Mouse (Mus musculus) neutrophil, adult 5-6 weeks (primary cell): ENCODE results near the gene E130116L18Rik. TPM values are rescaled to one million over a fixed set of nuclear protein-coding genes. Genes with fewer than 3 reads are reported as not detected.
A peak's percentile ranks its signal among the peaks of the same experiment; 100 is the strongest.
"Not testable (repeated sequence)": the region's sequence is repeated elsewhere in the genome, so short reads cannot be mapped to it uniquely, and the experiment has no call there.

Experiments
- ATAC-seq: fragments of 151-379, 151-347 bp; 2 replicates; pipeline ENCODE4 v1.8.0; 2017; ENCODE audit warnings: mild to moderate bottlenecking, moderate TSS enrichment; ENCODE audit not compliant: insufficient number of reproducible peaks, poor library complexity, low FRiP score, severe bottlenecking; ENCODE audit errors: extremely low read depth
- total RNA-seq: library from RNA; stranded (forward); fragments of 200-1000 nt; gene quantifications from 2 replicates; pipeline ENCODE4 v1.2.3, GENCODE M21; 2017

E130116L18Rik gene
- total RNA-seq, 1 experiment from 2014 or later: not detected

DNA sequence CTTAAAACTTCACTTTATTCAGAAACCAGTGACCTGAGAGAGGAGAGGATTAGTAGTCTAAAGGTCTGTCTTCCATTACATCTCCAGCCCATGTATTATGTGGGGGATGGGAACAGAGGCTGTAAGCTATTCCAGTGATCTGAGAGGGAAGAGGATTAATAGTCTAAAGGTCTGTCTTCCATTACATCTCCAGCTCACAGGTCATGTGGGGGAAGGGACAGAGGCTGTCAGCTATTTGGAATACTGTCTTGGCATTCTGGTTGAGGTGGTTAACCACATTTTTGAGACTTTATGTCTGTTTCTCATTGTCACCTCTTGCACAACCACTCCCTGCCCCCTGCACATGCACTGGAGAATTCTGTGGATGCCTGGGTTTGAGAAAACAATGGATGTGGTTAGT lies 35.2 kb downstream of the E130116L18Rik start:
- no peak for ATAC-seq

GRCm38 (mm10) chr5:25184594-25184993 lies 38.4 kb downstream of the E130116L18Rik start:
- no peak for ATAC-seq

DNA sequence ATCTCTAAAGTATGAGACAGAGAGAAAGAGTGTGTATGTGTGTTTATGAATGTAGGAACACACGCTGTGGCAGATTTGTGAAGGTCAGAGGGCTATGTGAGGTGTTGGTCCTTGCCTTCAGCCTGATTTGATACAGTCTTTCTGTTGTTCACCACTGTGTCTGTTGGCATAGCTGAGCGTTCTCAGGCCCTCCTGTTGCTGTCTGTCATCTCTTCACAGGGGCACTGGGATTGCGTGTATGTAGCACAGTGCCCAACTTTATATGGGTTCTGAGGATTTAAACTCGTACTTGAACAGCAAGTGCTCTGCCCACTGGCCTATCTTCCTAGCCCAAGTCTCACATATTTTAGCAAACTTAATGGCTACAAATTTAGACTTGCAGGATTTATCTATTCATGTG lies 39.4 kb downstream of the E130116L18Rik start:
- ATAC-seq: no peak

DNA sequence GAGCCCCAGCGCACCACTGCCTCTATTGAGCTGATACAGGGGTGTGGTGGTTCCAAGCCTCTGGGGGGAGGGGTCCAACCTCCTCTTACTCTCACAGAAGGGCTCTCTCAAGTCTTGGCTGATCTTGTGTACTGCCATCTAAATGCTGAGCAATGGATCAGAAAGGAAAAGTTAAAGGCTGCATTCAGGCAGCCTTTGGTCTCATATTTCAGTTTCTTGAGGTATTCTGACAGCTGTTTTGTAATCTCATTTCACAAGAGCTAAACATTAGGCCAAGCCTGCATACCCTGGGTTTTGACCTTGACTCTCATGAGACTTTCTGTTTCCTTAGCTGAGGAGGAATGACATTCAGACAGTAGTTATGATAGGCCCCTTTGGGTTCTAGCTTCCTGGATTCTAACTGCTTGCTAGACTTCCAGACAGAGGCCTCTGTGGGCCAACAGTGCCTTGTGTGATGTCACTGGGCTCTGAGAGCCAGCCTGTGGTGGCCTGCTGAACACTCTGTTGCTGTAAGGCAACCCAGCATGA lies 41.9 kb downstream of the E130116L18Rik start, which contains the start of gene Galntl5:
TSS of gene Galntl5 (plus strand) at position 457 of the 528 bp plus-strand sequence.
- no peak for ATAC-seq

- no peak for ATAC-seq
These were observed 42.9 kb downstream of the E130116L18Rik start for GRCm38 (mm10) chr5:25179936-25180488.

DNA sequence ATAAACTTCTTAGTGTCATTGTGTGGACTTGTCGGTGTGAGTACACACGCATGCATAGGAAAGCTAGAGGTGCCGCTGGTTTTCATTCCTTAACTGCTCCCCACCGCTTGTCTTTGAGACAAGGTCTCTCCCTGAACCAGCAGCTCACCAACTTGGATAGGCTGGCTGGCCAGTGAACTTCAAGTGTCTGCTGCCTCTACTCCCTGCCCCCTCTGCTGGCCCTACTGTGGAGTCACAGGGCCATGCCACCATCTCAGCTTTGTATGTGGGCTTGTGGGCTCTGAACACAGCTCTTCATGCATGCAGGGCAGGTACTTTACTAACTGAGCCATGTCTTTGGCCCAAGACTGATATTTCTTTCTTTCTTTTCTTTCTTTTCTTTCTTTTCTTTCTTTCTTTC lies 43.7 kb downstream of the E130116L18Rik start:
- peak; percentile 55; the same call in 1 of the 2 replicates for ATAC-seq

- ATAC-seq: not testable (repeated sequence)
These were observed 44.4 kb downstream of the E130116L18Rik start for GRCm38 (mm10) chr5:25178543-25178942.

- not testable (repeated sequence) for ATAC-seq
These were observed 45.0 kb downstream of the E130116L18Rik start for GRCm38 (mm10) chr5:25177937-25178336.

Other genes with a start within 250 kb of the E130116L18Rik start
- gene Prkag2, start 122.5 kb downstream of the E130116L18Rik start, total RNA-seq: 33.3 and 37.0 TPM in 2 replicates
- gene Galntl5, start 41.7 kb downstream of the E130116L18Rik start, total RNA-seq: 0.25 TPM in 1 of 2 replicates, not detected in the other
- gene Galnt11, start 1.2 kb downstream of the E130116L18Rik start, total RNA-seq: 40.3 and 43.2 TPM in 2 replicates